Mouse (Mus musculus): Measurements from ENCODE around the gene Fut4.
"Not testable (repeated sequence)": the region's sequence is repeated elsewhere in the genome, so short reads cannot be mapped to it uniquely, and the experiment has no call there.

Gene Fut4

GRCm38 (mm10) chr9:14724755-14725420 is 27.3 kb downstream of the Fut4 start:
- no peak for DNase-seq

DNA sequence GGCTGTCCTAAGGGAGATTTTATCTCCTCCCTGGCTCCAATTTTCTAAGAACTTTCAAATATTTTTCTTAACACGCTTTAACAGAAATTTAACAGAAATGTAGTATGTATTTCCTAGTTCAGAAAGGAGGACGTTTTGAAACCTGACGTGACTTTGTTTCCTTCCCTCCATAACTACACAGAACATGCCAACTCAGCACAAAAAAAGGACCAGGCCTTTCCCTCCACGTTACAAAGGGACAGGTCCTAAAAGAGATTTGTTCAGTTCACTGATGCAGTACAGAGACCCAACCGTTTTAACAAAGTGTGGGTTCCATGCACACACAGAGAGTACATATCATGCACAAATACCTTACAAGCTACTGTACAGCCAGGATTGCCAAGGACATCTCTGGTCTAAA is 30.6 kb downstream of the Fut4 start:
- DNase-seq, result no peak

- DNase-seq, result no peak
Measured at GRCm38 (mm10) chr9:14720384-14720783, 31.8 kb downstream of the Fut4 start.

- DNase-seq, result no peak
Measured at GRCm38 (mm10) chr9:14718332-14718691, 33.9 kb downstream of the Fut4 start.

DNA sequence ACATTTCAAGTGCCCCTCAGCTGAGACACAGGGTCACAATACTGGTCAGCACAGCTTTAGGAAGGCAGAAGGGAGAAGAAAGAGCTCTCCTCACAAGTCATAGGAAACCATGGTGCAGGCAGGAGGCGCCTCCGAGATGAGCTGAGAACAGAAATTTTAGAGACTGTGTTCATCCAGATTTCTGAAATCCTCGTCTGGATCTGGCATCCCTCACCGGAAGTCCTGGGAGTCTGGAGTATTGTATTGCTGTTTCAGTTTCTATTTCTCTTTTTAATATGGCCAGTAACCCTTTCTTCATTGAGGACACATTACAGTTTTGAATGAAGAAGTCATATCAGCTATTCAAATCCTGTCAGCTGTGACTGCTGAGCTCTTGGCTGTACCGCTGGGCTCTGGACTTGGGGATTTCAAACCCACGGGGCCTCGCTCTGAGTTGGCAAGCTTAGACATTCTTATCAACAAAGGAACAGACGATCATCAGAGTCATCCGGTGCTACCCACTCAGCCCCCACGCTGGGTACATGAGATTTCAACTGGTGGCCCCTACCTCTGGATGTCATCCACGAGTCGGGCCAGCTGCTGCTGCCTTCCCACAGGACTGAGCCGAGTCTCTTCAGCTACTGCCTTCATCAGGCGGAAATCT is 34.4 kb downstream of the Fut4 start:
- DNase-seq, result no peak

DNA sequence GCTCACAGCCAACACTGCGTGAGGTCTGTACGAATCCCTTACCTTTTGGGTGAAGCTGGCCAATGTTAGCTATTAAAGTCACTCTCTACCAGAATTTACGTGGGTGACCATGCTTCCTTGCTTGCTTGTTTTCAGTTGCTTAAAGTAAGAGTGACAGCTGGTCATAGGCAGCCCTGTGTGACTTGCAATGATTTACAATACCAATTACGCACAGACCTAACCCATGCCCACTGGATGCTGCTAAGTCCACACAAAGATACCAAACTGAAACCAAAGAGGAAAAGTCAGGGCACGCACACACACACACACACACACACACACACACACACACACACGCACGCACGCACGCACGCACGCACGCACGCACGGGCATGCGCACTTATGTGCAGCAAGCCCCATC is 36.9 kb downstream of the Fut4 start:
- DNase-seq, result no peak

- no peak for DNase-seq
Measured at GRCm38 (mm10) chr9:14710910-14711309, 41.3 kb downstream of the Fut4 start.

- no peak for DNase-seq
Measured at GRCm38 (mm10) chr9:14705321-14706162, 46.7 kb downstream of the Fut4 start.

GRCm38 (mm10) chr9:14700795-14701194 is 51.4 kb downstream of the Fut4 start:
- not testable (repeated sequence) for DNase-seq

DNA sequence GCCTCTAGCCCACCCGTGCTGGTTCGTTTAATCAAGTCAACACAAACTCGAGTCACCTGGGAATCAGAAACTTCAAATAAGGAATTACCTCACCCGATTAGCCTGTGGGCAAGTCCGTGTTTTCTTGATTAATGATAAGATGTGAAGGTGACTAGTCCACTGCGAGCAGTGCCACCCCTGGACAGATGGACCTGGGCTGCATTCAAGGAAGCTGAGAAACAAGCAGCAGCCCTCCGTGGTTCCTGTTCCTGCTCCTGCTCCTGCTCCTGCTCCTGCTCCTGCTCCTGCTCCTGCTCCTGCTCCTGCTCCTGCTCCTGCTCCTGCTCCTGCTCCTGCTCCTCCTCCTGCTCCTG is 52.9 kb downstream of the Fut4 start:
- DNase-seq, result no peak

DNA sequence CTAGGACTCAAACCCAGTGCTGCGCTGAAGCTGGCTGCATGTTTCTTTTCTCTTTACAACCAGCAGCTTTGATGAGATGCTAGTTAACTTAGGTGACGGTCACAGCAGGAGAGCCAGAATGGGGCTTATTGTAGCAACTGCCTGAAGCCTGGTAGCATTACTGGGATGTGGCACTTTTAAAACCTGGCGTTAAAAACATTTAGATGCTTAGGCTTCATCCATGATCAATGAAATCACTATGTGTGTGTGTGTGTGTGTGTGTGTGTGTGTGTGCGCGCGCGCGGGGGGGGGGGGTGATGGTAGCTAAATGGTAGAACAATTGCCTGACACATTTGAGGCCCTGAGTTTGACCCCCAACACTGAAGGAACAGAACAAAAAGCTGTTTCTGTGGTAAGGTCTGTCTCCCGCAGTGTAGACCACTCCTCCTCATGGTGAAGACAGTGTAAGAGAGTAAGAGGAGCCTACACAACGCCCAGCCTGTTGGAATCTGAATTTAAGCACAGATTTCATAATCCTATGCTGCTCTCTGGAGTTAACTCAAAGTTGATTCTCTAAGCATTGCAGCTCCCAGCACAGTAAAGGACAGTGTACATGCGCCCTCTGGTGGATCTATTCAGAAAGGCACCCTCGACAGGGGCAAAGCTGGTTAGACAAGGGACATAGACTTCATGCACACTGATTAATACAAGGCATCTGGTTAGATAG is 53.5 kb downstream of the Fut4 start:
- DNase-seq, result peak; percentile 82

Measured in thymus, postnatal 25 days (tissue).